Mouse (Mus musculus) retina, embryonic 14.5 days (tissue): ENCODE measurements at regions not wholly inside any gene's neighbourhood (a gene's known extent, or its start where the extent isn't known, plus 50 kb on each side); places are given as distances from the start of the nearest gene placed in this dataset.

Experiments
- DNase-seq: peaks from one replicate; pipeline ENCODE4 v3.0.0-alpha.2; 2015; ENCODE audit warnings: low spot score

GRCm38 (mm10) chr7:94116899-94117521 lies 1037.3 kb downstream of the Fam181b start:
- no peak for DNase-seq

- DNase-seq = no peak
These were observed 1044.1 kb downstream of the Fam181b start for GRCm38 (mm10) chr7:94123781-94124180.

DNA sequence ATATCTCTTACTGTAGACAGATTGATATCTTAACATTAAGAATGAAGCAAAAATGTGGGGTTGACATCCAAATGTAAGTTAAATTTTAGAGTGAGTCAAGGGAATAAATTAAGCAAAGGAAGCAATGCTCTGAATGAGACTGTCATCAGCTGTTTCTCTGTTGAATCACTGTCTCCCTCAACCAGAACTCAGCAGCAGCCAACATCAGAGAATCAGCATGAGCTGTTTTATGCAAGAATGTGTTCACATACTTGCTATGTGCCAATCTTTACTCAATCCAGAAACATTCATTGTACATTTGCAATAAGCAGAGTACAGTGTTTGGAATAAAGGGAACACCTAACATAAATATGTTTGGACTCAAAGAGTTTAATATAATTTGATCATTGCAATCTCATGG lies 1074.6 kb downstream of the Fam181b start:
- DNase-seq = no peak

DNA sequence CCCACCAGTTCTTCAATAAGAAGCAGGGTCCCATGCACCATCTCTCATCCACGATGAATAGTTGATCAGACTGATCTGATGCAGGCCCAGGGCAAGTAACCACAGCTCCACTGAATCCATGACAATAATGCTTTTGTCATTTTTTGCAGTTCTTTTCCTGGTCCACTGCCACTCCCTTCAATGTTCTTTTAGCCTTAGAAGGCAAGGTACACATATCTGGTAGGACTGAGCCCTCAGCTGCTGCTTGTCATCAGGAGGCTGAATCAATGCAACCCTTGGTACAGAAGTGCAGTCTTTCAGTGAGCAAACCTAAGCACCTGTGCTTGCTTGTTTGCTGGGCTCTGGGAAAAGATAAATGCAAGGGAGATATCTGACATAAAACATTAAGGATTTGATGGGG lies 1075.8 kb downstream of the Fam181b start:
- no peak for DNase-seq

- peak; percentile 31 for DNase-seq
These were observed 1100.4 kb downstream of the Fam181b start for GRCm38 (mm10) chr7:94180027-94180426.

DNA sequence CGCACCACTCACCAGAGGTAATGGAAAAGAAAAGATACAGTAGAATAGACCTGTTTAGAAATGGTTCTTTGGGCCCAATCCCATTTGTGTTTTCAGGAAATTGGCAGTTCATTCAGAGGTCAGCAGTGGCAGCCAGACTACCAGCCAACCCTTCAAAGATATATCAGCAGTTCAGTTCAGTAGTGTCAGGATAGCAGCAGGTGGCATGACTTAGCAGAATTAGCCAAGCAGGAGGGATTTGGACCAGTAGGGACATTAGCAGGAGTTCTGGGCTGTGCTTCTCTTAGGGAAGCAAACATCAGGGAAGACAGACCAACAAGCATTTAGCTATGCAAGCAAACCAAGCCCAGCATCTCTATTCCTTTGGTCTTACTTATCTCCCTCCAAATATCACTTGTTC lies 1132.7 kb downstream of the Fam181b start:
- DNase-seq = no peak

DNA sequence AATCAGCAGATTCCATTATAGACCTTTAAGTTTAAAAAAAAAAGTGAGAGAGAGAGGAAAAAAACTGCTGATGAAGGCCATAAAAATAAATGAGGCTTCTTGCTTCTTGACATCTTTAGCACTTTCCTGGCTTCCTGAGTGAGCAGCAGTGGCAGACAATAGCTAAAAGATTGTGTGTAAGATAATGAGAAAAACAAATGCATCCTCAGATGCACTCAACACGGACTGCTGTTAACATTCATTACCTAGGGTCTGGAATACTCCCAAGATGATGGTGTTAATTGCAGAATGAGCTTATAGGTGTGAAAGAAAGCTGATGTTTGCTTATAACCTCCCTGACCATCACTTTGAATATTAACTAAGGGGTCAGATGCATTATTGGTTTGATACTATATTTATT lies 1147.8 kb downstream of the Fam181b start:
- no peak for DNase-seq

GRCm38 (mm10) chr7:94233653-94234052 lies 1154.0 kb downstream of the Fam181b start:
- no peak for DNase-seq

DNA sequence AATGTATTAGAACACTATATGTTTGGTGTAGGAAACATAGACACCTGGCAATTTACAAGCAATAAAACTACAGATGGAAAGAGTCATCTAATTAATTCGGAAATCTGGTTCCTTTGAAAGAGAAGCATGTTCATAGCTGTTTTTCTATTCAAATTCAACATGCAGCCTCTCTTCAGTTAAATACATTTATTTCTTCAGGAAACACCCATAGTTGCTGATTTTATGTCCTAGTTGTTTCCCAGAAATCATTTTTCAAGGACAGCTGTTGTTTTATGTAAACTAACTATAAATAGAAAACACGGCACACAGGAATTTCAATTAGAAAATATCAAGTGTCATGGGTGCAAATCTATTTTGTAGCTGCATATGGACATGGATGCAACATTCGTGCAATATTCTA lies 1169.8 kb downstream of the Fam181b start:
- DNase-seq = no peak

GRCm38 (mm10) chr7:94268665-94269320 lies 1189.1 kb downstream of the Fam181b start:
- DNase-seq = no peak

GRCm38 (mm10) chr7:94281529-94281928 lies 1201.9 kb downstream of the Fam181b start:
- DNase-seq = peak; percentile 4

GRCm38 (mm10) chr7:94282010-94282409 lies 1202.3 kb downstream of the Fam181b start:
- DNase-seq = peak; percentile 3

- peak; percentile 72 for DNase-seq
These were observed 1203.5 kb downstream of the Fam181b start for GRCm38 (mm10) chr7:94283031-94283609.

- DNase-seq = peak; percentile 3
These were observed 1225.9 kb downstream of the Fam181b start for GRCm38 (mm10) chr7:94305602-94306001.

DNA sequence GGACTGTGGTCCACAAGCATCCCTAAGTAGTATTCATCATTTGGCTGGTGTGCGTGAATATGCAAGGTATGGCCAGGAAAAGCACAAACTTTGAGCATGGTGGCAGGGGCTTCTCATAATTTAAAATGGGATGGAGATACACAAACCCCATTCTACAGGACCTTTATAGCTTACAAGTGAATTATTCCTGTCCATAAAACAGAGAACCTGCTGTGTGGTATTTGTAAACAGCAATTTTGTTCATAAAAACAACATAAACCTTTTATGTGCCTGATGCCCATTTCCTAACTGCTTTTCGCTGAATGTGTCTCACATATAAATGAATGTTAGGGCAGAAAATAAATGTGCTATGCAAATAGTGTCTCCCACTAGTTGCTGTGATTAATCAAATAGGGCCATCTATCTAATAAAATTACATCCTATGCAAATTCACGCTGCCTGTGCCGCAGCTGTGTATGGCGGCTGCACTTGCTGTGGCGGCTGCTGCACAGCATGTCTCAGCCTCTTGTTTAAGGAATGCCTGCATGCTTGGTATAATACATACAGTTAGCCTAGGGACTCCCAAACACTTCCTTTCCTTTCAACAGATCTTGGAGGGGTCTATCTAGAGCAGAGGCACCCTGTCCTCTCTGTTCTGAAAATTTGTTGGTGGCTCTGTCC lies 1235.4 kb downstream of the Fam181b start:
- no peak for DNase-seq

- no peak for DNase-seq
These were observed 1252.9 kb downstream of the Fam181b start for GRCm38 (mm10) chr7:94332601-94333000.
